9 mouse cellular contexts compared by ENCODE assay signal in the genomic region with DNA sequence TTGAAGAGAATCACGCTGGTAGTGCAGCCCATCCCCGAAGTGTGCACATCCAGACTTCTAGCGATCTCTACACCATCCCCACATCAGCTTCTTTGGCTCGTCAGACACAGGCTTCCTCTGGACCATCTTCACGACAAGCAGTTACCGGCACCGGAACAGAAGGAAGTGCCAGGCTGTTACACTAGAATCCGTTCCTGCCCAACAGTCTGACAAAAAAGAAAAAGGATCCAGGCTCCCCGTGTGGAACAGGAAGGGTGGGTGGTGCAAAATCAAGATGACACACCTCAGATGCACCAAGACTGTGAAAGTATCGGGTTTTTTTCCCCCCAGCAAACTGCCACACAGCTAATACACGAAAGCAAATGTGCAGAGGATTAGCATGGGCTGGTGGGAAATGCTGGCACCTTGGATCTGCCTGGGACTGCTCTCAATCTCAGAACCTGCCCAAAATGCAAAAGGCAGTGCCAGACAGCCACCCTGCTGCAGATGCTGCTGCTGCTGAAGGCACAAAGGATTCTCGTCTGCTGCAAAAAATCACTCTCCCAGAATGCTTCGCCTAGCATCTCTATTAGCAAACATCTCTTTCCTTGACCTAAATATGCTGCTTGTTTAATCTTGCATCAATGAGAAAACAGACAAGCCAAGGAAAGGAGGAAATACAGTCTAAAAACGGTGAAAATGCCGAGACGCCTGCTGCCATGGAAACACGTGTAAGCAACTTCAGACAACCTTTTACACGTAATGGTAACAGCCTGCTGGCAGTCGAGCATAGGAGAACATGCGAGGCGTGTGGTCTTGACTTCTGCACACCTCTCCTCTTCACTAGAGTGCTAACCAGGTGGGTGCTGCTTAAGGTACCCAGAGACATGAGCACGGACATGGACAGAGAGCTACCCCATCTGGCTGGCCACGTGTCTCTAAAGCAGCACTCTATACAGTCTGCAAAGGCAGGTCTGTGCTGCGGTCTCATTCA. TPM values are rescaled to one million over a fixed set of nuclear protein-coding genes. Genes with fewer than 3 reads are reported as not detected.
A peak's percentile ranks its signal among the peaks of the same experiment; 100 is the strongest.
DNase-seq lines count a peak whose midpoint lies in the region; ATAC-seq lines count a peak whose summit lies in the region.
"Had no signal": no experiment of that assay in that cellular context is flagged by ENCODE, and none has a peak within 500 bp of the region (broad histone marks: within the 10 kb centered on the region; RNA-seq: fewer than 3 reads in every experiment).

No protein-coding gene starts in this region.

- no peaks in the 10 kb centered on the region for H3K9me3 ChIP-seq in forebrain, embryonic 11.5 days (ENCODE audit: control insufficient read depth, low read length)
- no peaks in the 10 kb centered on the region for H3K9me3 ChIP-seq in forebrain, embryonic 10.5 days
- no peaks in the 10 kb centered on the region for H3K9me3 ChIP-seq in liver, embryonic 11.5 days (ENCODE audit: control insufficient read depth, low read length)

- 73% methylated on average over 24 of the region's 24 CpGs for WGBS in forebrain, embryonic 11.5 days
- WGBS in forebrain, embryonic 10.5 days = 79% methylated on average over 24 of the region's 24 CpGs
- WGBS in liver, embryonic 11.5 days = 61% methylated on average over 24 of the region's 24 CpGs

- intact Hi-C loops in left cerebral cortex, postnatal 36 days (cut with DNase I) = loop anchor here (5.0 kb wide), 3 partner anchors 61 to 146 kb away; no protein-coding TSS in a partner anchor

- ATAC-seq in forebrain, embryonic 11.5 days (replicated peaks; ENCODE audit: low FRiP score) = no peak
- ATAC-seq in liver, embryonic 11.5 days (replicated peaks; ENCODE audit: low FRiP score) = no peak

- no peak overlapping the region for H3K4me2 ChIP-seq in forebrain, embryonic 11.5 days (ENCODE audit: low read depth, low read length, severe bottlenecking)
- no peak overlapping the region for H3K4me2 ChIP-seq in liver, embryonic 11.5 days

- H3K27me3 ChIP-seq in forebrain, embryonic 11.5 days (ENCODE audit: control insufficient read depth, insufficient read depth, low read length) = no peaks in the 10 kb centered on the region; the same call in 1 of the 2 replicates
- H3K27me3 ChIP-seq in forebrain, embryonic 10.5 days (ENCODE audit: poor library complexity, severe bottlenecking) = no peaks in the 10 kb centered on the region
- no peaks in the 10 kb centered on the region for H3K27me3 ChIP-seq in liver, embryonic 11.5 days (replicated peaks; ENCODE audit: control insufficient read depth, insufficient read depth, low read length)

- no peaks in the 10 kb centered on the region for H3K4me1 ChIP-seq in forebrain, embryonic 11.5 days (replicated peaks; ENCODE audit: control insufficient read depth, insufficient read depth, low read length)
- peaks cover 11% of the 10 kb centered on the region; the same call in 1 of the 2 replicates for H3K4me1 ChIP-seq in forebrain, embryonic 10.5 days
- H3K4me1 ChIP-seq in liver, embryonic 11.5 days (replicated peaks; ENCODE audit: control insufficient read depth, insufficient read depth, low read length) = no peaks in the 10 kb centered on the region

- H3K9ac ChIP-seq in forebrain, embryonic 11.5 days (ENCODE audit: low read length) = peak overlapping the region; percentile 12
- H3K9ac ChIP-seq in liver, embryonic 11.5 days (ENCODE audit: low read depth, low read length) = no peak overlapping the region

- H3K36me3 ChIP-seq in forebrain, embryonic 11.5 days (ENCODE audit: control insufficient read depth, insufficient read depth, low read length) = no peaks in the 10 kb centered on the region
- H3K36me3 ChIP-seq in forebrain, embryonic 10.5 days (replicated peaks) = no peaks in the 10 kb centered on the region
- no peaks in the 10 kb centered on the region for H3K36me3 ChIP-seq in liver, embryonic 11.5 days (ENCODE audit: control insufficient read depth, insufficient read depth, low read length)

- no peak overlapping the region for H3K27ac ChIP-seq in forebrain, embryonic 11.5 days (ENCODE audit: low read depth, low read length)
- H3K27ac ChIP-seq in forebrain, embryonic 10.5 days = no peak overlapping the region
- H3K27ac ChIP-seq in liver, embryonic 11.5 days (ENCODE audit: low read depth, low read length) = no peak overlapping the region

- DNase-seq in forebrain, embryonic 11.5 days (ENCODE audit: low spot score) = no peak
- no peak for DNase-seq in forebrain, embryonic 10.5 days (ENCODE audit: extremely low spot score, low spot score)
- peak; percentile 60 for DNase-seq in CD4-positive, CD25-positive, alpha-beta regulatory T cell, adult 2 months (ENCODE audit: low read depth, low spot score)
- DNase-seq in frontal cortex, adult 2 months (ENCODE audit: extremely low spot score in 1 of 2, low spot score in 1 of 2) = peak; percentile 44 to 73
- DNase-seq in left cerebral cortex, postnatal 36 days (ENCODE audit: low spot score in 2 of 2) = peak; percentile 57 to 66
- no peak for DNase-seq in natural killer cell, adult 2 months (ENCODE audit: low spot score in 2 of 2)
- DNase-seq in ovary, adult 18-20 months (ENCODE audit: low spot score) = no peak
- no peak for DNase-seq in liver, embryonic 11.5 days (ENCODE audit: low spot score)

- no peak overlapping the region for H3K4me3 ChIP-seq in forebrain, embryonic 11.5 days (ENCODE audit: low read depth, low read length)
- H3K4me3 ChIP-seq in forebrain, embryonic 10.5 days = no peak overlapping the region
- H3K4me3 ChIP-seq in liver, embryonic 11.5 days (ENCODE audit: low read depth, low read length) = no peak overlapping the region
- H3K4me3 ChIP-seq: myocyte had no signal

RNA-seq across cellular contexts. Expression of gene Dock9, which starts 58.9 kb away (rescaled TPM):
- 4.2 and 4.7 TPM in 2 replicates for polyA plus RNA-seq in forebrain, embryonic 11.5 days (2014; fragmentation: Nextera tagmentation; extraction: Ambion mirVana)
- polyA plus RNA-seq in forebrain, embryonic 10.5 days (2016; fragmentation: Nextera tagmentation; extraction: Ambion mirVana) = 3.4 and 3.7 TPM in 2 replicates
- 60.7 and 64.7 TPM in 2 replicates for polyA plus RNA-seq in frontal cortex, adult 2 months (2012; rRNA removed)
- total RNA-seq in left cerebral cortex, postnatal 36 days (2021) = 100 to 1,000 TPM in 1 of 2 experiments, 10 to 100 TPM in 1; 79.1 to 100 TPM
- polyA plus RNA-seq in liver, embryonic 11.5 days (2014; fragmentation: Nextera tagmentation; extraction: Ambion mirVana) = 5.0 and 5.2 TPM in 2 replicates

Comparison
In these comparisons a context has a peak if more than half of its experiments do, and no peak if none do; other contexts are left out.
1. DNase-seq: peak in CD4-positive, CD25-positive, alpha-beta regulatory T cell, adult 2 months (single experiment), frontal cortex, adult 2 months (2 of 2) and left cerebral cortex, postnatal 36 days (2 of 2); none in forebrain, embryonic 11.5 days (single experiment), forebrain, embryonic 10.5 days (single experiment), natural killer cell, adult 2 months (0 of 2), ovary, adult 18-20 months (single experiment) and liver, embryonic 11.5 days (single experiment).
2. RNA of gene Dock9, which starts 58.9 kb away (polyA plus RNA-seq): 60.7 to 64.7 TPM in frontal cortex, adult 2 months; 5.0 to 5.2 TPM in liver, embryonic 11.5 days, 4.2 to 4.7 TPM in forebrain, embryonic 11.5 days and 3.4 to 3.7 TPM in forebrain, embryonic 10.5 days; every median in the first group is over 10 times any median in the second.